Mouse (Mus musculus): ENCODE measurements around the gene Prss42. TPM values are rescaled to one million over a fixed set of nuclear protein-coding genes. Genes with fewer than 3 reads are reported as not detected.
"Not testable (repeated sequence)": the region's sequence is repeated elsewhere in the genome, so short reads cannot be mapped to it uniquely, and the experiment has no call there.

Prss42 gene
- polyA plus RNA-seq, 1 experiment = not detected

- Histone ChIP-seq H3K27ac (ENCODE audit: insufficient read depth, low read depth, low read length) (0 out of 2 replicates have a peak overlapping the region, but pooled peaks have one; percentile 8), H3K4me1 (ENCODE audit: control insufficient read depth, insufficient read depth, low read length) (peaks cover 16% of the 10 kb centered on the region), H3K4me3 (ENCODE audit: insufficient read depth, low read length) (peak overlapping the region; percentile 58)
- TF ChIP-seq CTCF (IDR thresholded peaks at IDR 0.05; ENCODE audit: low read depth, low read length) (no peak), POLR2A (IDR thresholded peaks at IDR 0.05; ENCODE audit: borderline replicate concordance, low read depth, low read length) (no peak)
Measured at GRCm38 (mm10) chr9:110781731-110782130, 16.2 kb upstream of the Prss42 start.

- no peak overlapping the region for H3K27ac ChIP-seq (ENCODE audit: insufficient read depth, low read depth, low read length)
- H3K4me3 ChIP-seq (ENCODE audit: insufficient read depth, low read length) = no peak overlapping the region
- no peak for TF ChIP-seq POLR2A (IDR thresholded peaks at IDR 0.05; ENCODE audit: borderline replicate concordance, low read depth, low read length)
- no peak for TF ChIP-seq CTCF (IDR thresholded peaks at IDR 0.05; ENCODE audit: low read depth, low read length)
- H3K4me1 ChIP-seq (ENCODE audit: control insufficient read depth, insufficient read depth, low read length) = peaks cover 16% of the 10 kb centered on the region
Measured at GRCm38 (mm10) chr9:110783611-110784010, 14.4 kb upstream of the Prss42 start.

- peaks cover 8% of the 10 kb centered on the region for H3K4me1 ChIP-seq (ENCODE audit: control insufficient read depth, insufficient read depth, low read length)
- no peak for TF ChIP-seq POLR2A (IDR thresholded peaks at IDR 0.05; ENCODE audit: borderline replicate concordance, low read depth, low read length)
- no peak for TF ChIP-seq CTCF (IDR thresholded peaks at IDR 0.05; ENCODE audit: low read depth, low read length)
- no peak overlapping the region for H3K4me3 ChIP-seq (ENCODE audit: insufficient read depth, low read length)
- H3K27ac ChIP-seq (ENCODE audit: insufficient read depth, low read depth, low read length) = no peak overlapping the region
Measured at GRCm38 (mm10) chr9:110788169-110788568, 9.8 kb upstream of the Prss42 start.

- H3K4me3 ChIP-seq (ENCODE audit: insufficient read depth, low read length) = no peak overlapping the region
- TF ChIP-seq CTCF (IDR thresholded peaks at IDR 0.05; ENCODE audit: low read depth, low read length) = no peak
- no peak for TF ChIP-seq POLR2A (IDR thresholded peaks at IDR 0.05; ENCODE audit: borderline replicate concordance, low read depth, low read length)
- H3K4me1 ChIP-seq (ENCODE audit: control insufficient read depth, insufficient read depth, low read length) = no peaks in the 10 kb centered on the region
- H3K27ac ChIP-seq (ENCODE audit: insufficient read depth, low read depth, low read length) = no peak overlapping the region
Measured at GRCm38 (mm10) chr9:110790462-110790861, 7.5 kb upstream of the Prss42 start.

GRCm38 (mm10) chr9:110797013-110797412, 953 bp upstream of the Prss42 start:
- Histone ChIP-seq H3K4me1 (ENCODE audit: control insufficient read depth, insufficient read depth, low read length) (no peaks in the 10 kb centered on the region), H3K27ac (ENCODE audit: insufficient read depth, low read depth, low read length) (no peak overlapping the region), H3K4me3 (ENCODE audit: insufficient read depth, low read length) (no peak overlapping the region)
- TF ChIP-seq POLR2A (IDR thresholded peaks at IDR 0.05; ENCODE audit: borderline replicate concordance, low read depth, low read length) (no peak), CTCF (IDR thresholded peaks at IDR 0.05; ENCODE audit: low read depth, low read length) (no peak)

- TF ChIP-seq POLR2A (IDR thresholded peaks at IDR 0.05; ENCODE audit: borderline replicate concordance, low read depth, low read length) (no peak), CTCF (IDR thresholded peaks at IDR 0.05; ENCODE audit: low read depth, low read length) (no peak)
- Histone ChIP-seq H3K27ac (ENCODE audit: insufficient read depth, low read depth, low read length) (no peak overlapping the region), H3K4me1 (ENCODE audit: control insufficient read depth, insufficient read depth, low read length) (peaks cover 9% of the 10 kb centered on the region), H3K4me3 (ENCODE audit: insufficient read depth, low read length) (no peak overlapping the region)
Measured at GRCm38 (mm10) chr9:110800834-110801479, 3.0 kb downstream of the Prss42 start.

- peaks cover 9% of the 10 kb centered on the region for H3K4me1 ChIP-seq (ENCODE audit: control insufficient read depth, insufficient read depth, low read length)
- H3K27ac ChIP-seq (ENCODE audit: insufficient read depth, low read depth, low read length) = no peak overlapping the region
- H3K4me3 ChIP-seq (ENCODE audit: insufficient read depth, low read length) = no peak overlapping the region
- TF ChIP-seq POLR2A (IDR thresholded peaks at IDR 0.05; ENCODE audit: borderline replicate concordance, low read depth, low read length) (no peak), CTCF (IDR thresholded peaks at IDR 0.05; ENCODE audit: low read depth, low read length) (no peak)
Measured at GRCm38 (mm10) chr9:110803294-110803693, 5.3 kb downstream of the Prss42 start.

- H3K4me3 ChIP-seq (ENCODE audit: insufficient read depth, low read length) = no peak overlapping the region
- TF ChIP-seq POLR2A (IDR thresholded peaks at IDR 0.05; ENCODE audit: borderline replicate concordance, low read depth, low read length) (no peak), CTCF (IDR thresholded peaks at IDR 0.05; ENCODE audit: low read depth, low read length) (no peak)
- H3K4me1 ChIP-seq (ENCODE audit: control insufficient read depth, insufficient read depth, low read length) = 0 out of 2 replicates have a peak, but pooled peaks cover 3% of the 10 kb centered on the region
- no peak overlapping the region for H3K27ac ChIP-seq (ENCODE audit: insufficient read depth, low read depth, low read length)
Measured at GRCm38 (mm10) chr9:110810051-110810450, 12.1 kb downstream of the Prss42 start.

- Histone ChIP-seq H3K4me1 (ENCODE audit: control insufficient read depth, insufficient read depth, low read length) (0 out of 2 replicates have a peak, but pooled peaks cover 3% of the 10 kb centered on the region), H3K4me3 (ENCODE audit: insufficient read depth, low read length) (no peak within 1 kb of the TSS), H3K27ac (ENCODE audit: insufficient read depth, low read depth, low read length) (no peak within 1 kb of the TSS)
- no peak for TF ChIP-seq CTCF (IDR thresholded peaks at IDR 0.05; ENCODE audit: low read depth, low read length)
- no peak for TF ChIP-seq POLR2A (IDR thresholded peaks at IDR 0.05; ENCODE audit: borderline replicate concordance, low read depth, low read length)
Measured at GRCm38 (mm10) chr9:110813789-110814188, 15.8 kb downstream of the Prss42 start, which contains the start of gene Prss44. Prss44 (plus strand) TSS chr9:110813994.

GRCm38 (mm10) chr9:110820546-110820945, 22.6 kb downstream of the Prss42 start:
- H3K27ac ChIP-seq (ENCODE audit: insufficient read depth, low read depth, low read length); H3K4me1 ChIP-seq (ENCODE audit: control insufficient read depth, insufficient read depth, low read length); H3K4me3 ChIP-seq (ENCODE audit: insufficient read depth, low read length): not testable (repeated sequence)

Data from bone marrow macrophage, adult 2 months (primary cell).